ENCODE assay signal across 8 mouse cellular contexts in genomic region chr5:135488222-135488880, GRCm38 (mm10). TPM values are rescaled to one million over a fixed set of nuclear protein-coding genes. Genes with fewer than 3 reads are reported as not detected.
DNase-seq lines count a peak whose midpoint lies in the region; ATAC-seq and TF ChIP-seq lines count a peak whose summit lies in the region.

No protein-coding gene starts in this region.

- H3K36me3 ChIP-seq in embryonic facial prominence, embryonic 14.5 days (ENCODE audit: control insufficient read depth, insufficient read depth, low read length): no peaks in the 10 kb centered on the region
- no peaks in the 10 kb centered on the region for H3K36me3 ChIP-seq in limb, embryonic 15.5 days

- DNase-seq in layer of hippocampus, postnatal 10 days (ENCODE audit: low spot score in 2 of 2): peak; percentile 37 to 48
- DNase-seq in layer of hippocampus, postnatal 36 days: no peak
- DNase-seq in embryonic facial prominence, embryonic 14.5 days (ENCODE audit: low spot score): no peak
- DNase-seq in lung, postnatal 4 days: no peak

- no peak overlapping the region for H3K27ac ChIP-seq in bone marrow, adult 2 months (ENCODE audit: control insufficient read depth, insufficient read depth, low read depth, low read length, poor library complexity)
- peak overlapping the region; percentile 85 for H3K27ac ChIP-seq in embryonic facial prominence, embryonic 14.5 days (replicated peaks; ENCODE audit: low read depth, low read length)
- peak overlapping the region; percentile 88 for H3K27ac ChIP-seq in limb, embryonic 15.5 days

- H3K4me3 ChIP-seq in bone marrow, adult 2 months (replicated peaks; ENCODE audit: control insufficient read depth, low read depth, low read length): peak overlapping the region; percentile 74
- H3K4me3 ChIP-seq in embryonic facial prominence, embryonic 14.5 days (ENCODE audit: low read depth, low read length): peak overlapping the region; percentile 72
- H3K4me3 ChIP-seq in limb, embryonic 15.5 days: peak overlapping the region; percentile 64

- H3K9ac ChIP-seq in embryonic facial prominence, embryonic 14.5 days (ENCODE audit: low read depth, low read length): peak overlapping the region; percentile 74
- H3K9ac ChIP-seq in limb, embryonic 15.5 days: peak overlapping the region; percentile 31

- H3K27me3 ChIP-seq in embryonic facial prominence, embryonic 14.5 days (replicated peaks; ENCODE audit: control insufficient read depth, insufficient read depth, low read length): no peaks in the 10 kb centered on the region
- H3K27me3 ChIP-seq in limb, embryonic 15.5 days: no peaks in the 10 kb centered on the region

- H3K4me1 ChIP-seq in bone marrow, adult 2 months (ENCODE audit: control insufficient read depth, insufficient read depth, low read length): no peaks in the 10 kb centered on the region; the same call in 1 of the 2 replicates
- peaks cover 8% of the 10 kb centered on the region; the same call in 1 of the 2 replicates for H3K4me1 ChIP-seq in embryonic facial prominence, embryonic 14.5 days (ENCODE audit: control insufficient read depth, insufficient read depth, low read length)
- H3K4me1 ChIP-seq in limb, embryonic 15.5 days: peaks cover 23% of the 10 kb centered on the region

- ATAC-seq in embryonic facial prominence, embryonic 14.5 days (ENCODE audit: low read depth): no peak; the same call in 1 of the 2 replicates
- ATAC-seq in limb, embryonic 15.5 days (ENCODE audit: insufficient number of reproducible peaks, low FRiP score, low TSS enrichment, low read depth): no peak
- no peak for ATAC-seq in erythroid progenitor cell, adult 5-6 weeks (replicated peaks; ENCODE audit: low FRiP score, poor library complexity, severe bottlenecking)
- no peak for ATAC-seq in megakaryocyte progenitor cell, adult 5-6 weeks (replicated peaks; ENCODE audit: poor library complexity)

- H3K4me2 ChIP-seq in embryonic facial prominence, embryonic 14.5 days (ENCODE audit: low read depth, low read length): peak overlapping the region; percentile 85
- peak overlapping the region; percentile 75 for H3K4me2 ChIP-seq in limb, embryonic 15.5 days

- H3K9me3 ChIP-seq in embryonic facial prominence, embryonic 14.5 days (ENCODE audit: control insufficient read depth, low read length): no peaks in the 10 kb centered on the region
- no peaks in the 10 kb centered on the region for H3K9me3 ChIP-seq in limb, embryonic 15.5 days

- no peak for TF ChIP-seq POLR2A in bone marrow, adult 2 months (IDR thresholded peaks at IDR 0.05; ENCODE audit: borderline replicate concordance, control insufficient read depth, low read depth, low read length)

- no peak for TF ChIP-seq CTCF in bone marrow, adult 2 months (IDR thresholded peaks at IDR 0.05; ENCODE audit: control insufficient read depth, insufficient read depth, low read length)

- WGBS in bone marrow, adult 2 months: 26% methylated on average over 19 of the region's 19 CpGs
- WGBS in embryonic facial prominence, embryonic 14.5 days: 2% methylated on average over 14 of the region's 19 CpGs
- under 1% methylated on average over 19 of the region's 19 CpGs for WGBS in limb, embryonic 15.5 days

RNA-seq across cellular contexts. Expression of gene Hip1, which starts 56.6 kb away (rescaled TPM):
- total RNA-seq in layer of hippocampus, postnatal 10 days (2021): 10 to 100 TPM; 68.5 to 69.4 TPM
- total RNA-seq in layer of hippocampus, postnatal 36 days (2021): 10 to 100 TPM; 32.3 to 46.3 TPM
- polyA plus RNA-seq in bone marrow, adult 2 months (2011; ENCODE audit: insufficient read depth, insufficient read length, low replicate concordance, missing spikeins): 7.8 and 14.5 TPM in 2 replicates
- 45.6 and 47.1 TPM in 2 replicates for polyA plus RNA-seq in embryonic facial prominence, embryonic 14.5 days (2014; fragmentation: Nextera tagmentation; extraction: Ambion mirVana)
- polyA plus RNA-seq in limb, embryonic 15.5 days (2015; fragmentation: Nextera tagmentation; extraction: Ambion mirVana): 33.5 and 34.1 TPM in 2 replicates
- 5.0 and 6.5 TPM in 2 replicates for total RNA-seq in erythroid progenitor cell, adult 5-6 weeks (2015; ENCODE audit: low replicate concordance)
- total RNA-seq in erythroid progenitor cell, adult 5-6 weeks (2017; ENCODE audit: low replicate concordance): 1.1 and 3.0 TPM in 2 replicates
- 6.9 and 8.6 TPM in 2 replicates for total RNA-seq in megakaryocyte progenitor cell, adult 5-6 weeks (2015)
- 9.4 and 10.6 TPM in 2 replicates for total RNA-seq in megakaryocyte progenitor cell, adult 5-6 weeks (2017)

Comparison
In these comparisons a context has a peak if more than half of its experiments do, and no peak if none do; other contexts are left out.
1. DNase-seq: peak in layer of hippocampus, postnatal 10 days (2 of 2); none in layer of hippocampus, postnatal 36 days (0 of 2), embryonic facial prominence, embryonic 14.5 days (single experiment) and lung, postnatal 4 days (0 of 2).
2. Peak in every context shown above with its lines, with median percentiles within 50 percentile points of each other: H3K4me3 ChIP-seq.